Mouse (Mus musculus) right cerebral cortex, adult 2 months (tissue): ENCODE data around the gene Cldn7.

Source experiments
- DNase-seq, 2 experiments: peaks; one replicate each; pipeline ENCODE4 v3.0.0; 2021 to 2022; ENCODE audit warnings: low spot score in 2 of 2

The Cldn7 gene

DNA sequence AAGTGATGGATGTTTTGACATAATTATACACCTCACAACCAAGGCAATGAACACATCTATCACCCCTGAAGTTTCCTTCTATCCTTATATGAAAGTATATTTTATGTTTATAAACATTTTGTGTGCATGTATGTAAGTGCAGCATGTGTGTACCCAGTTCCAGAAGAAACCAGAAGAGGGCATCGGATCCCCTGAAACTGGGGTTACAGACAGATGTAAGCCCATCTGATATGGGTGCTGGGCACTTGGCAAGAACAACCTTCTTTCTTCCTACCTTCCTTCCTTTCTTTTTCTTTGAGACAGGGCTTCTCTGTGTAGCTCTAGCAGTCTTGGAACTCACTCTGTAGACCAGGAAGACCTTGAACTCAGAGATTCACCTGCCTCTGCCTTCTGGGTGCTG, 8.4 kb upstream of the Cldn7 start:
- no peak for DNase-seq

DNA sequence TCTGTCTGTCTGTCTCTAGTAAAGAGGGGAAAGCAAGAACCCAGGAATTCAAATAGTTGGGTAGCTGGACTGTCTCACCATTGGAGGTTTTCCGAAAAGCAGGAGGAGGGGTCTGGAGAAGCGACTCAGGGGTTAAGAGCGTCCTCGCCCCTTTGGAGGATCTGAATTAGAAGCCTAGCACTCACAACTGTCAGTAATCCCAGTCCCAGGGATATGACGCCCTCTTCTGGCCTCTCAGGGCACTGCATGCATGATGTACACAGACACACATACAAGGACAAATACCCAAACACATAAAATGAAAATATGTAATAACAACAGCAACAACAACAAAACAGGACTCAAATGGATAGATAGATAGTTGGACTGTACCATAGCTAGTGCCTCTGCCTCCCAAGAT, 4.0 kb upstream of the Cldn7 start:
- no peak for DNase-seq

DNA sequence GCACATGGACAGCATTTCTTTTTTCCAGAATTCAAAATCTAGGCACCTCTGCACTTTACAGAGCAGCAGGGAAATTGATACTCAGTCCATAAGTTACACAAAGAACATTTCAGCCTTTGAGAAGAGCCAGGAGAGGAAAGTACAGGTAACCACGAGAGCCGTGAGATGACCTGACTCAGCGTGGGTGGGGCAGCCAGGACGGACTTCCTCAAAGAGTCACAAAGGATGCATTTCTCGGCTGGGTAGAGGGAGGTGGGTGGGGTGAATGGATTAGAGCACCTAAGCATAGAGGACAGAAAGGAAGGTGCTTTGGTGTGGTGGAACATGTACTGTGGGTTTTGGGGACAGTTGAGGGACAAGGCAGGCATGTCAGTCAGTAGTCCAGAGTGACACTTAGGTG, 2.7 kb upstream of the Cldn7 start:
- DNase-seq = no peak

DNA sequence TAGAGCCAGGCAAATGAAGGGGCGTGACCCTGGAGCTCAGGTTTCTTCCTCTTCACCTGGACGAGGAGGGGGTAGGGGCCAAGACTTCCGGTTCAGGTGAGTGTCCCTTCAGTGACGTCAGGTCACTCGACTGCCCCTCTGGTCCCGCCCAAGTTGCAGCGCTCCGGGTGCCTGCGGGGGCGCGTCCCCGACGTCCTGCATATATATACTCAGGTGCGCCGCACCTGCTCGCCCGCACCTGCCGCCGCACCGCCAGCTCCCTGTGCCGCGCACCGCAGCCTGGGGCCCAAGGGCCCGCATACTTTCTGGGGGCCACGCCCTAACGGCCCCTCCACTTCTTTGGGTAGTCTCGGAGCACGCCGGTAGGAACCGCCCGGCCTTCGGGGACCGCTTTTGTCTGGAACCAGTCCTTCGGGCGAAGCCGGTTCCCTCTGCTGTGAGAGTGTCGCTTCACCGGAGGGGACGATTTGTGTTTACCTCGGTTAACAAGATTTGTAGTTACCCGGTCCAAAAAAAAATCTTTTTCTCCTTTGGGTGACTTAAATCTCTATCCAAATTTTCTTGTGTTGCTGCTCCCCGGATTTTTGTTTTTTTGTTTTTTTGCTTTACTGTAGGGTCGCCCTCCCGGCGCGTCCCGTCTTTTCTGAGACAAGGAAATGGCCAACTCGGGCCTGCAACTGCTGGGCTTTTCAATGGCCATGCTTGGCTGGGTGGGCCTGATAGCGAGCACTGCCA, 859 bp downstream of the Cldn7 start:
- no peak for DNase-seq

DNA sequence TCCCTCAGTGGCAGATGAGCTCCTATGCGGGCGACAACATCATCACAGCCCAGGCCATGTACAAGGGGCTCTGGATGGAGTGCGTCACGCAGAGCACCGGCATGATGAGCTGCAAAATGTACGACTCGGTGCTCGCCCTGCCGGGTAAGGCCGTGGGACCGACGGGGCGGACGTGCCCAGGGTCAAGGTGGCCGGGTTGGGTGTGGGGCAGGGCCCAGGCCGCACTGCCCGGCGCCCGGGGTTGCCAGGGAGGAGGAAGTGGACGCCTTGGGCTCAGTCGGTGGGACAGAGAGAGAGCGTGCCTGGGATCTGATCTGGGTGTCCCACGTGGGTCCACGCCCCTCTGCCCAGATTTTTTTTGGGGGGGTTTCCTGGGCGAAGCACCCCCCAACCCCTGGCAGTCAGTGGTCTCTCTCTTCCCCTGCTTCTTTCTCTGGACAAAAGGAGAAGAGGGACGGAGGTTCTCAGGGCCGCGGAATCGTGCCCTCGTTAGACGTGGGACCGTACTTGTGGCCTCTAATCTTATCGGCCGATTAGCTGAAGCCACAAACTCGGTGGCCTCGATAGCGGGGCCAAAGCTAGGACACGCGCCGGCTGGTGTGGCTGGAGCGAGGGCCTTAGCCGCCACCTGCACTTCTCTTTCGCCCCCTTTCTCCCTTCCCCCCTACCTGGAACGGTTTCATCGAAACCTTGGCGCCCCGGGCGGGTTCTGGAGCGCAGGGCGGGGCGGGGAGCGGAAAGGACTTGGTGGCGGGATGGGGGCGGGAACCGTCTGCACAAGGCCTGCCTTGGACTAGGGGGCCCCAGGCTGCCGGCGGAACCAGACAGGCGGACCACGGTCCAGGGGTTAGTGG, 1.7 kb downstream of the Cldn7 start:
- DNase-seq = no peak

DNA sequence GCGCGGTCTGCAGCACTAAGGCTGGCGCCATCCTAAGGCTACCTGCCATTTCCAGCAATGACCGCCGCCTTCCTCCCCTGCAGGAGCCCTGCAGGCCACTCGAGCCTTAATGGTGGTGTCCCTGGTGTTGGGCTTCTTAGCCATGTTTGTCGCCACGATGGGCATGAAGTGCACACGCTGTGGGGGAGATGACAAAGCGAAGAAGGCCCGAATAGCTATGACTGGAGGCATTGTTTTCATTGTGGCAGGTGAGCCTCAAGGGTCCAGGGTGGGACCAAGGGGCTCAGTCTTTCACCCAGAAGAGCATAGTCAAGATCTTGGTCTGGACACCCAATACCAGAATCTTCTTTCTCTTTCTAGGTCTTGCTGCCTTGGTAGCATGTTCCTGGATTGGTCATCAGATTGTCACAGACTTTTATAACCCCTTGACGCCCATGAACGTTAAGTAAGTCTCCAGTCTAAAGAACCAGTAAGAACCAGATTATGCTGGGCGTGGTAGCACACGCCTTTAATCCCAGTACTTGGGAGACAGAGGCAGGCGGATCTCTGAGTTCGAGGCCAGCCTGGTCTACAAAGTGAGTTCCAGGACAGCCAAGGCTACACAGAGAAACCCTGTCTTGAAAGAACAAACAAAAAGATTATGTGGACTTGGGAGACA, 2.4 kb downstream of the Cldn7 start:
- no peak for DNase-seq

DNA sequence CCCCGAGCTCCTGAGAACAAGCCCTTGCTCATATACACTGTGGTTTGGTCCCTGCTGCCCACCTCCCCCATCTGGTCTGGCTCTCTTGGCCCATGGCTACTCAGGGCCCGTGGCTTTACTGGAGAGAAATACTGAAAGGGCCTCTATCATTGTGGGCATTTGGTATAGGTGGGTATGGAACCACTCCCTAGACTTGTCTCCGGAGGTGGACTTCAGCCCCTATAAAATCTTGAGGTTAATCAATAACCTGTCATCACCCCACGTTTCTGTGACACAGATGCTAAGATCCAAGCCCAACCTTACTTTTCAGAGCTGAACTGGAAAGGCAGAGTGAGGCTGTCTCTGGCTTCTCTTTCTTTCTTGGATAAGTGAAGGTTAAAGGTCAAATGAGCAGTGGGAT, 4.2 kb downstream of the Cldn7 start:
- DNase-seq = no peak

DNA sequence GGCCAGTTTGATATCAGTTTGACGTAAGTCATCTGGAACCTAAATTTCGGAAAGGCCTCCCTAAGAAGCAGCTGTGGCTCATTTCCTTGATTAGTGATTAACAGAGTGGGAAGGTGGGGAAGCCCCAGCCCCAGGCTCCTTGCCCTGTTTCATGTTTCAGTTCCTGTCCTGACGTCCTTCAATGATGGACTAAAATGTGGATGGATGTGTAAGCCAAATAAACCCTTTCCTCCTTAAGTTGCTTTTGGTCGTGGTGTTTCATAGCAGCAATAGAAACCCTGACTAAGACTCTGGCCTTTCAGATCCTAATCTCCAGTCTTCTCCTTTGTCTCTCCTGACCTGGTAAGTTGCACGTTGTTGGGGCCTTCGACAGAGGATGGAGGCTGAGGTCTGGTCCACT, 5.6 kb downstream of the Cldn7 start:
- no peak for DNase-seq

DNA sequence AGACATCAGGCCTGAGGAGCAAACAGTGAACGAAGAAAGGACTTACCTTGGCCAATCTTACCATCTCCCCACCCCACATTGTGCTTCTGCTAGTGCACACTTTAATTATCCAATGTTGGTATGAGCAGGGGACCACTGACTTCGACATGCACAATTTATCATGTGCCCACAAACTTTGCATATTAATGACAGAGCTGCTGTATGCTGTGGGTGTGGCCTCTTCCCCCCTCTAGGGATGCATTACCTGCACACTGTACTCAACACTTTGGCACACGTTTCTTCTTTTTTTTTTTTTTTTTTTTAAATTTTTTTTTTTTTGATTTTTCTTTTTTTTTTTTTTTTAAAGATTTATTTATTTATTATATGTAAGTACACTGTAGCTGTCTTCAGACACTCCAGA, 6.2 kb downstream of the Cldn7 start:
- no peak for DNase-seq

DNA sequence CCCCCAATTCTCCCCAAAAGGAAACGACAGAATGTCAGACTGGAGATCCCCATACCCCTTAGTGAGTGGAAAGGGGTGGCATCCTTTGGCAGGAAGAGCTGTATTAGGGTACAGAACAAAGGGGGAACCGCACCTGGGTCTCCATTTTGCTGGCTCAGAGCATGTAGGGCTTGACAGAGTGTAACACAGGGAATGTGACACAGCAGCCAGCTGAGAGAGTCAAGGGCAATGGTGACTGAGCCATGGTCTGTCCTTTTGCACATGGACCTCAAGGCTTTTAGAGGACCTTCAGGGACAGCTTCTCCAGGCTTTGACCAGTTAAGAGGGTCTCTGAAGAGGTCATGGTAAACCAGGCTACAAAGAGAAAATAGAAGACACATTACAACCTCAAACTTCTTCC, 10.3 kb downstream of the Cldn7 start:
- no peak for DNase-seq

DNA sequence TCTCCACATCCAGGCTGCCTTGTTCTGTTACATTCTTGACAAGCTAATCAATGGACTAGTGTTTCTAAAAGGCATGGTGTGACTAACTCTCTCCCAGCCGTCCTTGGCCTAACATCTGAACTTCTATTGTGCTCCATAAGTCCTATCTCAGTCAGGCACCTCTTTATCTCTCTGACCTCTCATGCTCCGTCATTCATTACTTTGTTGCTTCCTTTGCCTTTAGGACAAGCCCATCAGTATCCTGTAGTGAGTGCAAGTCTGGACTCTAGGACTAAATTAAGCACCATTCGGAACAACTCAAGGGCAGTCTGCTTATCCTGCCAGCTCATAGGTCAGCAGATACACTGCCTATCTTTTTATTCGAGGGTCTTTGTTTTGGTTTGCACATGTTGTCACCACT, 11.7 kb downstream of the Cldn7 start:
- DNase-seq = no peak

DNA sequence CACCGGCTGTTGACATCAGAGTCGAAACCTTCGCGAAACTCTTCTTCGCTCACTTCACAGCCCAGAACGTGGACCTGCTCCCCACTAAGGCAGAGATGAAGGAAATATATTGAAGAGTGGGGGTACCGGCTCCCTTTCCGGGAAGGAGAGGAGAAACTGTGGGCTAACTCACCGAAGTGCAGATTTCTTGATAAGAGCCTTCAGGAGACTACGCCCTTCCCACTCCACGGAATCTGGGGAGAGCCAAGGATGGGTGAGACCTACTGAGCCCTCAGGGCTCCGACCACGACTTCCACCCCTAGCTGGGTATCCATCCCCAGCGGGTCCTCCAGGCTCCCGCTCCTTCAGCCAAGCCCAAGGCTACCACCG, 15.2 kb downstream of the Cldn7 start:
- DNase-seq = no peak

DNA sequence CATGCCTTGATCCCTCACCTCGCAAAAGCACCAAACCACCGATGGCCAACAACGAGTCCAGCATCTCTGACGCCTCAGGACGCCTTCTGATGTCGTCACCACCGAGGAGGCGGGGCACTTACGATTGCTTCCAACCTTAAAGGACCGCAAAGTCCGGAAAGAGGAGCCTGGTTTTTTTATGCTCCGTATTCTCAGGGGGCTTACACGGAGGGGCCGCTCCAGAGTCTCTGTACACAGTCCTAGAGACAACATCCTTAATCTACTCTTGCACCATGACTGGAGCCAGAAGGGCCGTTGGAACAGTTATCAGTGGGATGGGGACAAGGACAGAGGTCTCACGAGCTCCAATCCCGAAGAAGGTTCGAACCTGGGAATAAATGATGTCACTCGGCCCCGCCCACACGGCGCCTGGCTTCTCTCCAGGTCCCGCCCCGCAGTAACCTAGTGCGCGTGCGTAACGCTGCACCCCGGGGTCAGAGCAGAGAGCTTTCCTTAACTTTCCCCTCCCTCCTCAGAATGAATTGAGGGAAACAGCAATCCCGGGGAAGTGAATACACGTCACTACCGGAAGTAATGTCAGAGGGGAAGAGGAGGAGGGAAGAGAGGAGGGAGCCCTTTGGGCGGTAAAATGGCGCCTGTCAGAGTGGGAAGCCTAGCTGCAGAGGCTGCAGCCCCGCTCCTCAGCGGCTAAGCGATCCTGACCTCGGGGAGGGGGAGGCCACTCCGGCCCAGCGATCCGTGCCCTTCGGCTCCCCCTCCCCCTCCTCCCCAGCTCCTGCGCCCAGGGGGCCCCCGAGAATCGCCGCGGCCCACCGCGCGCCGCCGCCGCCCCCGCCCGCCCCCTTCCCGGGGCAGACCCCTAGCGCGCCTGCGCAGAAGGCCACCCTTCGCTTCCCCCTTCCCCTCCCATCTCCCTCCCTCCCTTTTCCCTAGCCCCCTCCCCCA, 15.9 kb downstream of the Cldn7 start:
- DNase-seq = peak; percentile 98 to 99

DNA sequence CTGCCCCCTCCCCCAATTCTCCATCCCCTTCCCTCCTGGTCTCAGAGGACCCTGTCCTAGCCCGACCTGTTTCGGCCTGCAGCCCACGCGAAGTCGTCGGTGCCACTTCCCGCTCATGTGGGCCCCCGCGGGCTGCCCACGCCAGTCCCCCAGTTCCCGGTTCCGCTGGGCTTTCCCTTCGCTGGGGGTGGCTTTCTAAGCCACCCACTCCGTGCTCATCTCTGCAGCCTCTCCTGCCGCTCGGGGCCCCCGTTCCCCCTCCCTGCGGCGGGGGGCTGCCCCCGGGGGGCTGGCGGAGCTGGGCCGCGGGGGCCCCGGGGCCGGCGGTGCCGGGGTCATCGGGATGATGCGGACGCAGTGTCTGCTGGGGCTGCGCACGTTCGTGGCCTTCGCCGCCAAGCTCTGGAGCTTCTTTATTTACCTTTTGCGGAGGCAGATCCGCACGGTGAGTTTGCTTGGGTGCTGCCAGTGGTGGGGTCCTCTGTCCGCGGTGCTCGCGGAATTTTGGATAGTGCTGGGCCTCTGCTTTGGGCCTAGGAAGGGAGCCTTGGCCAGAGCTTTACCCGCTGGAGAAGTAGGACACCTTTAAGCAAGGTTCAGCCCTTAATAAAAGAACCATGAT, 16.7 kb downstream of the Cldn7 start, which contains the start of gene Ctdnep1:
Gene Ctdnep1 (plus strand): TSS at position 16 of the 622 bp plus-strand sequence.
- no peak for DNase-seq

DNA sequence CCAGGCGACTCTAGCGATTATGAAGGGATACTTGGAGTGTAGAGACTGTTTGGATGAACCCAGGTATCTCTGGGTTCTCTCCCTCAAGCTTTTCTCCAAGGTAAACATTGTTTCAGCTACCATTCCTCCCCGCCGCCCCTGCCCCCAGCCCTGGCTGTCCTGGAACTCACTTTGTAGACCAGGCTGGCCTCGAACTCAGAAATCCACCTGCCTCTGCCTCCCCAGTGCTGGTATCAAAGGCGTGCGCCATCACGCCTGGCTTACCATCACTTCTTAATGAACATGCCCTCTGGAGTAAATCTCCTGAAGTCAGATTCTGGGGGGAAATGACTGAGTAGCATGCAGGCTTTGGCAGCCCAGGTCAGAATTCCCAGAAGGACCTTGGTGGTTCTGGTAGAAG, 17.6 kb downstream of the Cldn7 start, which contains the start of gene Elp5:
Gene Elp5 (minus strand): TSS at position 293 of the 400 bp plus-strand sequence.
- DNase-seq = no peak

DNA sequence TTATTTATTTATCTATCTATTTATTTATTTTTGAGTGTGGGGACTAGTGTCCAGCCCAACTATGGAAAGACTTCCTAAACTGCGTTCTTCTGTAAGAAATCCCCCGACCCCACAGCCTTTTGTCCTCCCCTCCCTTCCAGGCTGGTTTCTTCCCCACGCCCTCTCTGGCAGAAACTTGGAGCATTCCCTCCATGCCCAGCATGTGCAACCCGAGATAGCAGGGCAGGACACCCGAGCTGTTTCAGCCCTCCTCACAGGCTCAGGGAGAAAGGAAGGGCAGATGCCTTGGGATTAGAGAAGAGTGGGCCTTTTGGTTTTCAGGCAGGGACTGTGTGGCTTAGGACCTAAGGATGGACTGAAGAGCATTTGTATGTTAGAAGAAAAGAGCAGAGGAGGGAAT, 18.3 kb downstream of the Cldn7 start:
- no peak for DNase-seq

DNA sequence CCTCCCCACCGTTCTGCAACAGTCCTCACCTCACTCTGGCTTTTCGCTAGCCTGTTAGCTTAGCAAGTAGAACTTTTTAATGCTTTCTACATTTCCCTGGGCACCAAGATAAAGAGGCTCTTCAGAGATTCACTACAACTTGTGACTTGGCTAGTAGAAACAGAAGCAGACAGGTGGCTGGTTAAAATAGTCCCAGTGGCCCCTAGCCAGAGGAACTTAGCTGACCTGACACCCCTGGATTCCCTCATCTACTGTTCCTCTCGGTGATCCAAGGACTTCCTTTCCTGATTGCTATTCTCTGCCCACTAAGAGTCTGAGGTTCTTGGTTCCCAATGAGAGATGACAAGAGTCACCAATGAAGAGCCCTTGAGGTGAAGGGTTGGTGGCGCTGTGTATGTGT, 18.8 kb downstream of the Cldn7 start:
- DNase-seq = no peak

DNA sequence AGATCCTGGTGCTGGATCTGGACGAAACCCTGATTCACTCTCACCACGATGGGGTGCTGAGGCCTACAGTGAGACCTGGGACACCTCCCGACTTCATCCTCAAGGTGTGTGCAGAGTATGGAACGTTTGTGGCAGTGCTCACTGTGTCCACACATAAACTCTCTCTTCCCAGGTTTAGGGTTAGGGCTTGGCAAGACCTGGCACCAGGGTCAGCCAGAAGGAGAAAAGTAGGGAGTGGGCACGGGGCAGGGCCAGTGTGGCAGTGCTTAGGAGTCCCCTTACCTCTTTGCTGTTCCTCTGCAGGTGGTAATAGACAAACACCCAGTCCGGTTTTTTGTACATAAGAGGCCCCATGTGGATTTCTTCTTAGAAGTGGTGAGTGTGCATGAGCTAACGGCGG, 19.9 kb downstream of the Cldn7 start:
- no peak for DNase-seq

DNA sequence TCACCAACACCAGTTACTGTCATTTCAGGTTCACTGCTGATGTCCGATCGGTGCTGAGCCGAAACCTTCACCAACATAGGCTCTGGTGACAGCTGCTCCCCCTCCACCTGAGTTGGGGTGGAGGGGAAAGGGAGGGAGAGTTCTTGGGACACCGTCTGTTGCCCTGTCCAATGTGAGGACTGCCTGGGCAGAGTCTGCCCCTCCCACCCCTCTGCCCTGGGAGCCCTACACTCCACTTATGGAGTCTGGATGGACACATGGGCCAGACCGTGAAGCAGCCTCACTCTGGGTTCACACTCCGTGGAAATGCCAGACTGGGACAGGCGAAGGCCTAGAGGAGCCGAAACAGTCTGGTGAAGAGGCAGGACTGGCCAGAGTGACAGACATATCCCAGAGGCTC, 25.4 kb downstream of the Cldn7 start:
- DNase-seq = no peak

DNA sequence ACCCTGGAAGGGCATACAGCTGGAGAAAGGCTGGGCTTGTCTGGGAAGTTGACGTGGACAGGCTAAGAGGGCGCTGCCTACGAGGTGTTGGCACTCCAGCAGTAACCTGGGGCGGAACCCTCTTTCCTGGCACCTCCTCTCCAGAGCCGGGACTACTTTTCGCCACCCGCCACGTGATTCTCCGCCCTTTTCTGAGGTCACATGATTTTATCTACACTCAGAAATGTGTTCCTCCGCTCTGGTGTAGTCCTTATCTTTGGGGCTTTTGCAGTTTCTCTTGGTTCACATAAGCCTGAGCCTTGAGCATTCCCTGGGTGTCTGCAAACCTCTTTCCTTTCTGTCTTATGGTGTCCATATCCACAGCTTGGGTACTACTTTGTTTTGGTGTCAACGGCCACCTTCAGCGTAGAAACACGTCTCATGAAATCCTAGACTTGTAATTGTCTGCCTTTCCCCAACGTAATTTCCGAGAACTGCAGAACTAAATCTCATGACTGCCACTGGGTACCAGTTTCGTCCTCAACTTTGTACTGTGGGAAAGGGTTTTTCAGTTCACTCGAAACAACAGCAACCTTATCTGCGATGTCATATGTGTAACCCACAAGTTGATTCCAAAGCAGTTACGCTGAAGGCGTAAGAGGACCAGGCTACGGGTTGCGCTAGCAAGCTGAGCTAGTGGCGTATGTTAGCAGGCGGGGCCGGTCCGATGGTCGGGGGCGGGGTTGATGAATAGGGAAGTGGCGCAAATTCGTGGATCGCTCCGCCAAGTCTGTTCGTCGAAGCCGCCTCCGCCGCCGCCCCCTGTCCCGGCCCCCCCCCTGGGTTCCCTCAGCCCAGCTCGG, 26.5 kb downstream of the Cldn7 start, which contains the start of gene Gabarap:
Gene Gabarap (plus strand): TSS at position 294 of the 842 bp plus-strand sequence.
- DNase-seq = peak; percentile 96 to 97
